Mouse (Mus musculus) adrenal gland, postnatal 25 days (tissue): ENCODE measurements around the gene Ikzf2. TPM values are rescaled to one million over a fixed set of nuclear protein-coding genes. Genes with fewer than 3 reads are reported as not detected.

Experiments used
- DNase-seq: peaks from one replicate; pipeline ENCODE4 v3.0.0; 2021; ENCODE audit warnings: mixed read lengths
- total RNA-seq: library from RNA; stranded (reverse); gene quantifications from 2 replicates; pipeline ENCODE4 v1.2.3, GENCODE M21; 2021

Gene Ikzf2
- total RNA-seq, 1 experiment from 2014 or later = 15.7 TPM

GRCm38 (mm10) chr1:69507513-69507912, 179.5 kb downstream of the Ikzf2 start:
- no peak for DNase-seq

DNA sequence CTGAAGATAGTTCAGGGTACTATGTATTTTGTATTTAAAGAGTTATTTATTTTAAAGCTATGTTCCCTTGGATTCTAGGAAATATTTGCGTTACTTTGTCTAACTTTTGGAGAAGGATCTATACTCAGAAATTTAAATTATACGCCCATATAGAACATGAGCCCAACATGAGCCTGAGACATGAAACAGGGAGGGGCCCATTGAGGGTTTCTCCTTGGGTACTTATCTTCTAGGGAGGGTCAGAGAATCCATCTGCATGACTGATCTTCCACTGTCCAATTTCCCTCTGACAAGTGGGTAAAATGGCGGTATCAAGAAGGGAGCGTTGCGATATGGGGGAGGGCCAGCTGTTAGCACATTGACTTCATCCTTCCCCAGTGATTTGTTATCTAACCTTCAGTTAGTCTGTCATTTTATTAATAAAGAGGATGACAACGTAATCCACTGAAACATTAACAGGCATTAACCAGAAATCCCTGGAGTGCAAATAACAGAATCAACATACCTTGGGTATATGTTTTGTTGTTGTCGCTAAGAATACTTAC, 180.4 kb downstream of the Ikzf2 start:
- no peak for DNase-seq

DNA sequence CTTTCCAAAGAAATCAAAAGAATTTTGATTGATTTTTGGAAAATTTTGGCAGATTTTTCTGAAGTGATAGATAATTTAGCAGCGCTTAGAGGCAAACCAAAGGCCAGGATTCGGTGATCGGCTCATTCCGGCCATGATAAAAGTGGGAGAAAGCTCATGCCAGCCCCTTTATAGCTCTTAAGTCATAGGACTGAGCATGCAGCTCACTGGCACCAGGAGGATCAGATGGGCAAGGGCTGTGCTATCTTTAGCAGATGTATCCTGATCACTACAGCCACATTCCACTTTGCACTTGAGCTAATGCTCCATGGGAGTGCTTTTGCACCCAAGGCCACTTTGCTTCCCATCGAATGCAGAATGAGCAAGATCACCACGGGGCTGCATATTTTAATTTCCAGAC, 181.0 kb downstream of the Ikzf2 start:
- DNase-seq = no peak

GRCm38 (mm10) chr1:69500388-69500787, 186.7 kb downstream of the Ikzf2 start:
- DNase-seq = no peak

DNA sequence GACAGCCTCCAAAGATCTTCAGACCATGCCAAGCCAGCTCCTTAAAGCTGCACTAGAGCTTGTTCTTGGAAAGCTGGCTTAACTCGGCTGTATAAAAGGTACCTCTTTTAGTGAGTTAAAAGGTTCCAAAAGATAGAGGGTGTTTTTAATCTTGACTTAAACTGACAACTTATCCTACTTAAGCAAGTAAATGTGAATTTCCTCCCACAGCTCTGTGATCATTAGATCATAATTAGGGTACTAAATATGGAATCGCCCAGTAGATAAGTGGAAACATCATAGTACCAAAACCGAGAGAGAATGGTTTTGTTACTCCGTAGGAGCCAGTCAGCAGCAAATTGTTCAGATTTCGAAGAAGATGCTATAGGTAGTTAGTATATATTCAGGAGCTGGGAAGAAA, 187.4 kb downstream of the Ikzf2 start:
- DNase-seq = no peak

DNA sequence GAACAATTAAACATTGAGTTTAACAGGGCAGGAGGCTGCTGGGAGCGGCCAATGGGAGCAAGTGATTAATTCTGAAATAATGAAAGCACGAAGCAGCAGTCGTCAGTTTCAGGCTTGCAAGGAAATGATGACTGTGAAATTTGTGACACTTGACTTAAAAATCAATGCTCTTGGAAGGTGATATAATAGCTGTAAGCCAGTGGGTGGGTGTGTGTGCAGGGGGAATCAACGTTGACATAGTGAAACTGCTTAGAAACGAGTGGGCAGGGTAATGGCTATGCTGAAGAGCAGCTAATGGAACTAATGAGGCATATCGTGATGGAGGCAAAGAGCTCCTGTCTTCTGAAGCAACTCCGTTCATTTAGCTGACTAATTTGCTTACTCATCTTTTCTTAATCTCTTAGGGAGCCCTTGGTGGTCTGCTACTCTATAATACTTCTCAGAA, 188.2 kb downstream of the Ikzf2 start:
- DNase-seq = no peak

DNA sequence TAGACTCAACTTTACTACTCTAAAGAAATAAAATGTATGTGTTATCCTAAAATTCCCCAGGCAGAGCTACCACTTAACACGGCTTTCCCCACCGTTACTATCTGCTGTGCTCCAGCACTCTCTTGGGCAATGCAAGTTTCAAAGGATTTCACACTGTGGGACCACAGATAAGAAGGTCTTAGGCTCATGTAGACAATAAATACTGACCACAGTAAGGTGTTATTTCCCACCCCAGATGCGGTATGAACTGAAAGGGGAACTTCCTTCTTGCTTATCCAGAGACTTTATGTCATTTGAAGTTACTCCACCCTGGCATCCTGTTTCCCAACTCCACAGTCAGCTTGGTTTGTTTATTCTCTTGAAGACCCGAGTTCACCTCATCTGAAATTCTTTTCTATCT, 191.0 kb downstream of the Ikzf2 start:
- DNase-seq = no peak

- no peak for DNase-seq
Measured at GRCm38 (mm10) chr1:69493309-69494047, 193.6 kb downstream of the Ikzf2 start.

DNA sequence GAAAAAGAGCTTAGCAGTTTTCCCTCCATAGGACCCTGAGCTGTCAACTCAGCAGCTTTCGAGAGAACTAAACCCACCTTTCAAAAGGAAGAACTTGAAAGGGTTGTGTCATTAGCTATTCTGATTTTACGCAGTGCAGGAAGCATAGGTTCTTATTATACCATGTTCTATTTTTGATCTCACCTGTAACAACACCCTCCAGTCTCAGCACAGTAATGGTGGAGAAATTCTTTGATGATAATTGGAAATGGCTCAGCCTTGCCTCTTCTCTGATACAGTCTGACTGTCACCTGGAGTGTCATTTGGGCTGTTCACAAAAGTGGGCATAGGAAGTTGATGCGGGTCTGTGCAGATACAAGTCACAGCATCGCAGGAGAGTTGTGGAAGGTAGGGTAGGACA, 195.0 kb downstream of the Ikzf2 start:
- no peak for DNase-seq

- no peak for DNase-seq
Measured at GRCm38 (mm10) chr1:69489026-69489425, 198.0 kb downstream of the Ikzf2 start.

- no peak for DNase-seq
Measured at GRCm38 (mm10) chr1:69488625-69489024, 198.4 kb downstream of the Ikzf2 start.

Other genes with a start within 250 kb of the Ikzf2 start
- gene Spag16, start 139.7 kb upstream of the Ikzf2 start, total RNA-seq = not detected in 2 replicates